ENCODE assay signal across 12 mouse cellular contexts in genomic region chr14:101326477-101326941, GRCm38 (mm10).
A peak's percentile ranks its signal among the peaks of the same experiment; 100 is the strongest.
DNase-seq lines count a peak whose midpoint lies in the region; ATAC-seq and TF ChIP-seq lines count a peak whose summit lies in the region.
"Had no signal": no experiment of that assay in that cellular context is flagged by ENCODE, and none has a peak within 500 bp of the region (broad histone marks: within the 10 kb centered on the region; RNA-seq: fewer than 3 reads in every experiment).

No protein-coding gene starts in this region.

- no peak overlapping the region for H3K4me2 ChIP-seq in kidney, embryonic 15.5 days
- no peak overlapping the region for H3K4me2 ChIP-seq in hindbrain, embryonic 12.5 days (replicated peaks)
- no peak overlapping the region for H3K4me2 ChIP-seq in myocyte (ENCODE audit: low read depth)

- H3K27ac ChIP-seq in kidney, embryonic 15.5 days: no peak overlapping the region
- no peak overlapping the region for H3K27ac ChIP-seq in hindbrain, embryonic 12.5 days
- H3K27ac ChIP-seq: gastrocnemius, adult 2 months had no signal

- H3K4me3 ChIP-seq in kidney, embryonic 15.5 days (replicated peaks): no peak overlapping the region
- H3K4me3 ChIP-seq in hindbrain, embryonic 12.5 days: no peak overlapping the region
- H3K4me3 ChIP-seq in myocyte: no peak overlapping the region
- H3K4me3 ChIP-seq: gastrocnemius, adult 2 months had no signal

- H3K9ac ChIP-seq in kidney, embryonic 15.5 days: no peak overlapping the region
- no peak overlapping the region for H3K9ac ChIP-seq in hindbrain, embryonic 12.5 days

- 0 out of 2 replicates have a peak, but pooled peaks cover 3% of the 10 kb centered on the region for H3K4me1 ChIP-seq in kidney, embryonic 15.5 days
- peaks cover 4% of the 10 kb centered on the region for H3K4me1 ChIP-seq in hindbrain, embryonic 12.5 days

- 29% methylated on average over 12 of the region's 12 CpGs for WGBS in kidney, embryonic 15.5 days
- 56% methylated on average over 12 of the region's 12 CpGs for WGBS in hindbrain, embryonic 12.5 days

- no peaks in the 10 kb centered on the region for H3K36me3 ChIP-seq in kidney, embryonic 15.5 days
- H3K36me3 ChIP-seq in hindbrain, embryonic 12.5 days: no peaks in the 10 kb centered on the region
- no peaks in the 10 kb centered on the region for H3K36me3 ChIP-seq in myocyte (ENCODE audit: control insufficient read depth, insufficient read depth)

- H3K9me3 ChIP-seq in kidney, embryonic 15.5 days (replicated peaks): no peaks in the 10 kb centered on the region
- no peaks in the 10 kb centered on the region for H3K9me3 ChIP-seq in hindbrain, embryonic 12.5 days (replicated peaks)

- TF ChIP-seq POLR2A in myocyte (IDR thresholded peaks at IDR 0.05; ENCODE audit: insufficient read length, low read depth): no peak

- H3K79me2 ChIP-seq in myocyte (ENCODE audit: control insufficient read depth, insufficient read depth): no peaks in the 10 kb centered on the region

- ATAC-seq in kidney, embryonic 15.5 days (replicated peaks; ENCODE audit: low FRiP score): 0 out of 2 replicates have a peak, but pooled peaks have one; percentile 18
- peak; percentile 30; the same call in 1 of the 2 replicates for ATAC-seq in hindbrain, embryonic 12.5 days (ENCODE audit: low FRiP score)
- ATAC-seq: intestine, postnatal 0 days; lung, postnatal 0 days had no signal

- no peak for DNase-seq in kidney, postnatal 10 days
- peak; percentile 41 for DNase-seq in embryo, embryonic 10.5 days (ENCODE audit: low spot score)
- no peak for DNase-seq in right cerebral cortex, adult 2 months (ENCODE audit: low spot score in 2 of 2)
- no peak for DNase-seq in thymus, adult 18-20 months
- no peak for DNase-seq in layer of hippocampus, postnatal 14 days (ENCODE audit: low spot score in 2 of 2)
- DNase-seq: cerebellum, adult 9-10 months; gastrocnemius, adult 2 months had no signal

- H3K27me3 ChIP-seq in kidney, embryonic 15.5 days: 0 out of 2 replicates have a peak, but pooled peaks cover 8% of the 10 kb centered on the region
- H3K27me3 ChIP-seq in hindbrain, embryonic 12.5 days: no peaks in the 10 kb centered on the region
- no peaks in the 10 kb centered on the region for H3K27me3 ChIP-seq in myocyte (ENCODE audit: control insufficient read depth, insufficient read depth, insufficient read length)

- H3ac ChIP-seq in myocyte (ENCODE audit: control insufficient read depth, insufficient read length): no peak overlapping the region

TF ChIP-seq in myocyte, 11 proteins besides CTCF, POLR2A, EP300 and RAD21:
- no peak for TF ChIP-seq TCF3 (IDR thresholded peaks at IDR 0.05; ENCODE audit: insufficient read length, low read depth)
- TF ChIP-seq REST (IDR thresholded peaks at IDR 0.05; ENCODE audit: insufficient read depth, insufficient read length): no peak
- no peak for TF ChIP-seq MAX (IDR thresholded peaks at IDR 0.05; ENCODE audit: low read depth)
- TF ChIP-seq MYOD1 (IDR thresholded peaks at IDR 0.05; ENCODE audit: control insufficient read depth in 1 of 3, insufficient read length in 2 of 3, low read depth in 2 of 3): peak in 2 of 3 experiments; percentile 32 to 38
- TF ChIP-seq E2F4 (IDR thresholded peaks at IDR 0.05; ENCODE audit: insufficient read depth): no peak
- peak in 1 of 3 experiments; percentile 78 for TF ChIP-seq MYOG (IDR thresholded peaks at IDR 0.05; ENCODE audit: control insufficient read depth in 1 of 3, insufficient read depth in 1 of 3, insufficient read length in 2 of 3, low read depth in 2 of 3)
